Mouse (Mus musculus) right cerebral cortex, postnatal 36 days (tissue): ENCODE measurements around the gene Gng7.

Source experiments
- DNase-seq, 2 experiments: peaks; one replicate each; pipeline ENCODE4 v3.0.0; 2022; ENCODE audit warnings: low spot score in 2 of 2, mixed read lengths in 1 of 2

The Gng7 gene

DNA sequence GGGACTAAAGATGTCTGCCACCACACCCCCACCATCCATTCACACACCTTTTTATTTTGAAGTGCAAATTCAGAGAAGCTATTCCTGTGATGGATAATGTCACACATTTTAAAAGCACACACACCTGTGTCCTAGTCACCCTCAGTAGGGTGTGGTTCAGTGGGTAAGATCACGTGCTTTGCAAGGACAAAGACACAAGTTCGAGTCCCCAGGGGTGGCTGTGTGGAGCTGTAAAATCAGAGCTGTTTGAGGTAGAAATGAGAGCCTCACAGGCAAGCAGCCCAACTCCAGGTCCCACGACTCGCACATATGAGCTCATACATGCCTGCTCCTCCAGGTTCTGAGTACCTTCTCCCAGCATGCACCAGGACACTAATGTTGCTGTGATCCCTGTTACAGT is 46.6 kb downstream of the Gng7 start:
- no peak for DNase-seq

GRCm38 (mm10) chr10:80967101-80967656 is 47.6 kb downstream of the Gng7 start:
- DNase-seq = no peak

DNA sequence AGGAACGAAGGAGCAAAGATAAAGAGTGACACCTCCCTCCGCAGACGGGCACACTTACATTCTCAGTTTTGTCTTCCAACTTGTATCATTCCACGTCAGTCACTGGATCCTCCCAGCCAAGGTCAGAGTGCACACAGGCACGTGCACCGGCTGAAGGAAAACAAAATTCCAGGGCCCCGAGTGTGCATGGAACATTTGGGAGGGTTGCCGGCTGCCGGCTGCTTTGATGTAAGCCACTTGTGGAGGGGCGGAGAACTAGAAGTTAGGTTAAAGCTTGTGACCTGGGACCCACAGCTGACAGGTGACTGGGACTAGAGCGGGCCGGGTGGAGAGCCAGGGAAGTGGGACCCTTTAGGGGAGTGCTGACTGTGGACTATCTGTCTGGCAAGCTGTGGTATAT is 48.4 kb downstream of the Gng7 start:
- no peak for DNase-seq

GRCm38 (mm10) chr10:80963031-80963975 is 51.4 kb downstream of the Gng7 start:
- no peak for DNase-seq

DNA sequence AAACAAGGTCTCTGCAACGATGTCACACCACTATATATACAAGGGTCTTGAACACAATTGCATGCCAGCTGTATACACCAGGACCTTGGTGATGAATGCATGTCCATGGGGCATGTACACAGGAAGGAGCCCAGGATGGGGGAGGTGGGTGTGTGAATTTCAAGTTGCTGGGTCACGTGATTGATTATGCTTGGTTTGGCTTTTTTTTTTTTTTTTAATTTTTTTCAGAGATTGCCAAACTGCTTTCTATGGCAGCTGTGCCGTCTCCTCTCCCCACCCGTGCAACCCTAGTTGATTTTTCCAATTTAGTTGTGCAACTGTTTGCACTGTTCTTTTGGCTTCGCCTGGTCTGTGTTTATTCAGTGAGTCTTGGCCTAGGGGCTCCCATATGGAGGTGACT is 52.2 kb downstream of the Gng7 start:
- no peak for DNase-seq

DNA sequence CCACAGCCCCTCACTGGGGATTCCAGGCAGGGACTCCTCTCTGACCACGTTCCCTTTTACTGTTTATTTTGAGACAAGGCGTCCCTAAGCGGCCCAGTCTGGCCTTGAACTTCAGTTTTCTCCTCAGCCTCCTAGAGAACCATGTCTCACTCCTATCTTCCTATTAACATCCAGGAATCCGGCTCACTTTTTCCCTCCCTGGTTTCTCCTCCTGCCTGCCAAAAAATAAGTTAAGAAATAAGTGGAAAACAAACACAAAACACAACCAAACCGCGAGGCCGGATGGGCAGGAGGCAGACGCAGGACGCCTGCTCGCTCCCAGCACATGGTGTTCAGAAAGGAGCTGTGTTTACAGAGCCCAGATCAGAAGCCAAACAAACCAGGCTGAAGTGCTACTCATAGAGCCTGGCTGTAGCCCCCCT is 52.7 kb downstream of the Gng7 start:
- no peak for DNase-seq

DNA sequence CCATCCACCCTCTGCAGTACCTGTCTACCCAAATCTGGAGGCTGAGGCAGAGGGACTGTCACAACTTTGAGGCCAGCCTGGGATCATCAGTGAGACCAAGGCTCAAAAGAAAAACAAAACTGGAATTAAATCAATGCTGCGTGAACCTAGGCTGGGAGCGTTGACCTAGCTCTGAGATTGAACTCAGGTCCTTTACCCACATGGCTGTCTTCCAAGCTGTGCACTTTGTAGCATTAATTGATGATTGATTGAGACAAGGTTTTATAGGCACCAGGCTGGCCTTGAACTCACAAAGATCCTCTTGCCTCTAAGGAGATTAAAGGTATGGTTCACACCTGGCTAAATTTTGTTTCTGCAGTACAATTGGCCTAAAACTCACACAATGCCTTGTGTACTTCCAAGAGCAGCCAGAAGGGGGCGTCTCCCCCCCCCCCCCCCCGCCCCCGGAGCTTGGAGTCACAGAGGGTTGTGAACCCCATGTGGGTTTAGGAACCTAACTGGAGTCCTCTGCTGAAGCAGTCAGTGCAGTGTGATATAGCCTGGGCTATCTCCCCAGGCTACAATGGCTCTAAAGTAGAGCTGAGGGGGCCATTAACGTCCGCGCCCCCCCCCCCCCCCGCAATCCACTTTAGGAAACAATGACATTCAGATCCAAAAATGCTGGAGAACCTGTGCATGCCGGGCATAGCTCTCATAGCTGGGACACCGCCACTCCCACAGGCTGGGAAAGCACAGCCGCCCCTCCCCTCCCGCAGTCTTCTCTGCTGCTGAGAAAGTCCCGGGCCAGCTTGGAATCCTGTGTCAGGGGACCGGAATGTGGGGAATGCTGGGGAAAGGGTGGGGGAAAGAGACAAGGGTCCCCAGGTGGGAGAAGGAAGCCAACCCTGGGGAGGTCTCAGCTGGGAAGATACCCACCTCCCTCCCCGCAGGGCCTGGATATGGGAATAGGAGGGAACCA is 53.9 kb downstream of the Gng7 start:
- DNase-seq = no peak

- DNase-seq = no peak
Measured at GRCm38 (mm10) chr10:80958979-80959637, 55.6 kb downstream of the Gng7 start.

DNA sequence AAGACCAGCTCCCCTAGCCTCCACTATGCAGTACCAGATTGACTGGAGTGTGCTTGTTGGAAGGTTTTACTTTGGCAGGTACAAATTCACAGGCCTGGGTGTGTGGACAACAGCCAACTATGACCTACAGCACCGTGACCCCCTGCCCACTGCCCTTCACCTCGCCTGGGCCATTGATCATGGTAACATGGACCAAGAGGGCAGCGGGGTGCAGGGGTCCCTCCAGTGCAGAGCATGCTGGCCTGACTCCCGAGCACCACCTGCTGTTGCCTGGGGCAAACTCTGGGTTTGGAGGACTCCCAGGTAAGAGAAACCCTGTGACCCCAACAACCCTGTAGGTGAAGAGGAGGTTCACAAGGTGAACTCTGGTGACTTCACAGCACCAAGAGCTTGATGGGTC is 57.0 kb downstream of the Gng7 start:
- DNase-seq = no peak

DNA sequence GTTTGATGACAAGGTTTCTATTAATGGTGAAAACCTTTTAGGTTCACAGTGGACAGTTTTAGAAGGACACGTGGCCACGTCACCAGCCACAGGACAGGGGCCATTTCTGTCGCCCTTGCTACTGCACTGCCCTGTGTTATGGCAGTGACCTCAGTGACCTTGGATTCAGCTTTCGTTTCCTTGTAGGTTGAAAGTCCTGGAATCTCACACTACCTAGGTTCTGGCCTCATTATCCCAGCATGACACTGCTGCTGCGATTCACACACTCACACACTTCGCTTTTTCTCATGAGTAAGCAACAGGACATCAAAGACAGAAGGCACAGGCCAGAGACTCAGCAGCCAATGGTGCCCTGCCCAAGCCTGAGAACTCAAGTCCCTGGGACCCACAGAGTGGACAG is 57.8 kb downstream of the Gng7 start:
- DNase-seq = no peak

- no peak for DNase-seq
Measured at GRCm38 (mm10) chr10:80956385-80956784, 58.4 kb downstream of the Gng7 start.

DNA sequence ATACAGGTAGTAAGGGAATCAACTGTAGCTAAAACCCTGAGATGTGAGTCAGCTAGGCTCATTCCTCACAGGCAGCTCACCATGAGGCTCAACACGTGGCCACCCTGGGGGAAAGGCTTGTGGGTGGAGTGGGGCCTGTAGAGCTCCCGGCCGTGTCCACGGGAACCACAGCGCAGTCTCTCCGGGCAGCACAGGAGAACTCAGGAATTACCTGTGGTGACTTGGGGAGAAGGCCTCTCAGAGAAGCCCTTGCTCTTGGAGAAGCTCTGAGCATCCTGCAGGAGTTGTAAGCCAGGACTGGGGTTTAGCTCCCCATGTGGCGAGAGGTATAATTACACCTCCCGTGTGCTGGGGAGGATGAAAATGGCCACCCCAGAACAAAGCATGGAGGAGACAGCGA is 59.2 kb downstream of the Gng7 start:
- no peak for DNase-seq

DNA sequence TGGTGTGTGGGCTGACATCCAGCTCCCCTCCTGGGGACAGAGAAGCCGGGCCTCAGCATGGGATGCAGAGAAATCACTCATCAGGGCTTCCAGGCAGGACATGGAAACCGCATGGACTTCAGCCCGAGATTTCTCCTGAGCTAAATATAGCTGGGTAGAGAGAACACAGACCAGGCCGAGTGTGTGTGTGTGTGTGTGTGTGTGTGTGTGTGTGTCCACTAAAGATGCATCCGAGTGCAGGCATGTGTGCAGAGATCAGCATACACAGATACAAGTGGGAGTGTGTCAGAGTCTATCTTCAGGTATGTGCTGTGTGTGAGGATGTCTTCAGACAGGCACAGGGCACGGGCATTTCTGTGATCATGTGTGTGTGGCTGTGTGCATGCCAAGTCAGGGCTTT is 59.9 kb downstream of the Gng7 start:
- DNase-seq = no peak

DNA sequence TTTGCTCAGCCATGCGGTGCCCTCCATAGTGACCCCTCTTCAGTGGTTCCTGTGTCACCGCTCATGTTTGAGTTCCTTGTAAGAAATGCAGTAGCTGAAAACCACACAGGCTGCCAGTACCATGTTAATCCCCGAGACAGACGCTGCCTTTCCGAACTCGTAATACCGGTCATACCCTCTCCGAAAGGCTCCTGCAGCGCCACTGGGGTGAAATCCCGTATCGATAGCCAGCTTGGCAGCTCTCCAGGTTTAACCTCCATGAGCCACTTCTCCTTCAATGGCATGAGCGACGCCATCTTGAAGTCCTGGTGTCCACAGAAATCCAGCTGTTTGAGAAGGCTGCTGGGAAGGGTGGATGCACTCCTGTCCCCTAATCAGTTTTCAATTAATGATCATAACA is 60.3 kb downstream of the Gng7 start:
- no peak for DNase-seq

GRCm38 (mm10) chr10:80952449-80952848 is 62.3 kb downstream of the Gng7 start:
- DNase-seq = no peak

DNA sequence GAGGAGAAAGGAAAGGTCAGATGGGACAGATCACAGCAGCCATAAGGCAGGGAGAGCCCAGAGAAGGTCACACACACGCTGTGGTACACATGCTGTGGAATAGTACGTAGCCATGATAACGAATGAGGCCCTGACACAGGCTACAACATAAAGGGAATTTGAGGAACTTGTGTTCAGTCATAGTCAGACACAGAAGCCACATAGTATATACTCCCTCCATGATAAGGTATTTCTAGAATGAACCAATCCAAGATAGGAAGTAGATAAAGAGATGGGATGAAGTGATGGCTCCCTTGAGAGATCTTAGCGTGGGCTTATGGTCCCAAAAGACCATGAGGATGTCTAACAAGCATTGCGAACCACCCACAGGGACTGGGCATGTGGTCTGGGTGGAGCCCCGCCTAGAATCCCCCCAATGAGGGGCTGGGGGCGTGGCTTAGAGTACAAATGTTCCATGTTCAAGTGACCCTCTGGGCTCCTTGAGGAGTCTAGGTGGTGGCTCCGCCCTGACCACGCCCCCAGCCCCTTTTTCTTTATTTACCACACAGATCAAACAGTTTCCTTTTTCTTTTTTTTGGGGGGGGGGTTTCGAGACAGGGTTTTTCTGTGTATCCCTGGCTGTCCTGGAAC is 62.9 kb downstream of the Gng7 start:
- no peak for DNase-seq

DNA sequence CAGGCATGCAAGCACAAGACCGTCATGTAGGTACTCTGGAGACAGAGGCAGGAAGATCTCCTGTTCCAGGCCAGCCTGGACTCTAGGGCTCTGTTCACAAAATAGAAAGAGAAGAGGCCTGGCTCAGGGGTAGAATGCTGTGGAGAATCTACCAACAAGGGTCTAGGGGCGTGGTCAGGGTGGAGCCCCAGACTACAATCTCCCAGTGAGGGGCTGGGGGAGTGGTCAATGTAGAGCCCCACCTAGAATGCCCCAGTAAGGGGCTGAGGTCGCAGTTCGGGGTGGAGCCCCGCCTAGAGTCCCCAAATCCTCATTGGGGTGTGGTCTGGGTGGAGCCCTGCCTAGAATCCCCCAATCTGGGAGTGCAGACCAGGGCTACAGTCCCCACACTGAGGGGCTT is 64.4 kb downstream of the Gng7 start:
- DNase-seq = no peak

DNA sequence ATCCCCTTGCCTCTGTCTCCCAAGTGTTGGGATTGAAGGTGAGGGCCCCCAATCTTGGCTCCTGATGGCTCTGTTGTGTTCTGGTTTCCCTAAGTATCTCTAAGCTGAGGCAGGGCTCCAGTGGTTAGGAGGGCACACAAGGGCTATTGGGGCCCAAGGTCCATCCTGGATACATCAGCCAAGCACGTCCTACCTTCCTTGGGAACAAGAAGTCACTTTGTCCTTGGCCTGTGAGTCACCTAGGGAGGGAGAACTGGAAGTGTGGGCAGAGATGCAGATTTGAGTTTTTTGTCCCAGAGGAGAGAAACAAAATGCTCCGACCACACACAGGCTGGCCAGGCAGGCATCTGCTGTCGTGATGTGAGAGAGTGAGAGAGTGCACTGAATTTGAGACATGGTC is 65.7 kb downstream of the Gng7 start:
- DNase-seq = no peak

DNA sequence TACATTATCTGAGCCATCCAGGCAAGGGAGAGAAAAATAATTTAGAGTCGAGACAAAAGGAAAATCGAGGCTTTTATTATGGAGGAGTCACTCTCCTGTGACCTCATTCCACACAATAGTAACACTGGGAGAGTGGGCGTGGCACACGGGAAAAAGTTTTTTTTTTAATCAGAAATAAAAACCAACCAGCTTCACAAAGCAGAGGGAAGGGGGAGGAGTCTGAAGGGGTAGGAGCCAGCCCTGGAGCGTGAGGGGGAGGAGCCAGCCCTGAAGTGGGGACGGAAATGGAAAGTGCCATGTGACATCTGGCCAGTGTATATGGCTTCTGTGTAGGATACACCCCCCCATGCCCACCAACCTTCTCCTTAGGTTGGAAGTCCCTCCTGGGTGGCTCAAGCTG is 66.2 kb downstream of the Gng7 start:
- DNase-seq = no peak

DNA sequence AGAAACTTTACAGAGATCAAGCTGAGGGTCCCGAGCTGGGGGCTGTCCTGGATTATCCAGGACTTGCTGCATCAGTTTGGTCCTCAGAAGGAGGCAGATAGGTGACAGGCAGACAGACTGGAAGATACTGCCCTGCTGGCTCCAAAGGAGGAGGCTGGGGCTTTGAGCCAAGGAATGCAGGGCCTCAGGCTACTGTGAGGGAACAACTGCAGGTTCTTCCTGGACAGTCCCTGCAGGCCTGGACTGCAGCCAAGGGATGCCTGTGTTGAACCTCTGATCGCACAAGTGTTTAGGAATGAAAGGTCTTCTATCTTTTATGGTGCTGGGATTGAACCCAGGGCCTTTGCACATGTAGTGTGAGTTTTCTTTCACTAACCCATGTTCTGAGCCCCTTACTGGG is 66.9 kb downstream of the Gng7 start:
- no peak for DNase-seq
